Mouse (Mus musculus) spleen, adult 2 months (tissue): ENCODE results near the gene Mrc2. TPM values are rescaled to one million over a fixed set of nuclear protein-coding genes. Genes with fewer than 3 reads are reported as not detected.

ENCODE experiments used
- DNase-seq, 2 experiments: peaks; one replicate each; pipeline versions ENCODE4 v3.0.0 to v3.0.0-alpha.2; 2012 to 2021; ENCODE audit warnings: low spot score in 2 of 2, low read depth in 1 of 2
- H3K27ac ChIP-seq: fragments of 200-500 bp; 2 replicates; pipeline ENCODE4 v1.5.1; 2012; ENCODE audit warnings: low read length, inconsistent platforms; ENCODE audit not compliant: insufficient read depth
- H3K27me3 ChIP-seq: fragments of 200-500 bp; 2 replicates; pipeline ENCODE4 v1.6.1; 2012; ENCODE audit warnings: mild to moderate bottlenecking, moderate library complexity, low read length, inconsistent platforms; ENCODE audit not compliant: control insufficient read depth, insufficient read depth
- H3K36me3 ChIP-seq: fragments of 200-500 bp; 2 replicates; pipeline ENCODE4 v1.6.1; 2012; ENCODE audit warnings: mild to moderate bottlenecking, low read length, inconsistent platforms; ENCODE audit not compliant: control insufficient read depth, insufficient read depth
- H3K4me1 ChIP-seq: fragments of 200-500 bp; 2 replicates; pipeline ENCODE4 v1.6.1; 2011; ENCODE audit warnings: inconsistent platforms; ENCODE audit not compliant: control insufficient read depth, insufficient read depth, insufficient read length
- H3K4me3 ChIP-seq: fragments of 200-500 bp; 2 replicates; pipeline ENCODE4 v1.5.1; 2011; ENCODE audit warnings: mild to moderate bottlenecking, inconsistent platforms; ENCODE audit not compliant: insufficient read depth, insufficient read length; ENCODE audit errors: extremely low read depth
- CTCF ChIP-seq: fragments of 200-500 bp; IDR thresholded peaks from 2 replicates; pipeline ENCODE4 v1.5.1; 2011; ENCODE audit warnings: mild to moderate bottlenecking, inconsistent platforms; ENCODE audit not compliant: insufficient read depth, insufficient read length, insufficient replicate concordance; ENCODE audit errors: extremely low read depth
- POLR2A ChIP-seq: fragments of 200-500 bp; IDR thresholded peaks from 2 replicates; pipeline ENCODE4 v1.6.1; 2011; ENCODE audit warnings: low read depth, low read length, inconsistent platforms
- WGBS: fragments of 180-500 bp; shearing (Covaris S2); methylation state at CpG from one replicate; pipeline ENCODE4 v1.1.7; 2018; 5-methylcytosine and 5-hydroxymethylcytosine counted together
- polyA plus RNA-seq: library from polyadenylated mRNA; depleted of rRNA; stranded (reverse); fragments of >200 nt; gene quantifications from 2 replicates; pipeline ENCODE4 v1.2.3, GENCODE M21; 2012

Gene Mrc2
- polyA plus RNA-seq, 1 experiment = 5.9 TPM

GRCm38 (mm10) chr11:105261601-105262351, 30.7 kb upstream of the Mrc2 start:
- WGBS = 66% methylated on average over 4 of the region's 4 CpGs
- no peaks in the 10 kb centered on the region for H3K4me1 ChIP-seq
- H3K27me3 ChIP-seq = no peaks in the 10 kb centered on the region
- peaks cover 19% of the 10 kb centered on the region for H3K36me3 ChIP-seq
- H3K4me3 ChIP-seq = no peak overlapping the region
- H3K27ac ChIP-seq = no peak overlapping the region
- no peak for DNase-seq
- TF ChIP-seq POLR2A (no peak), CTCF (no peak)

GRCm38 (mm10) chr11:105264506-105264905, 27.9 kb upstream of the Mrc2 start:
- H3K27ac ChIP-seq = no peak overlapping the region
- TF ChIP-seq POLR2A (no peak), CTCF (no peak)
- H3K27me3 ChIP-seq = no peaks in the 10 kb centered on the region
- no peak overlapping the region for H3K4me3 ChIP-seq
- H3K4me1 ChIP-seq = no peaks in the 10 kb centered on the region
- DNase-seq = no peak
- H3K36me3 ChIP-seq = peaks cover 23% of the 10 kb centered on the region

GRCm38 (mm10) chr11:105264988-105265387, 27.5 kb upstream of the Mrc2 start:
- no peaks in the 10 kb centered on the region for H3K27me3 ChIP-seq
- no peak overlapping the region for H3K4me3 ChIP-seq
- TF ChIP-seq CTCF (no peak), POLR2A (no peak)
- H3K27ac ChIP-seq = no peak overlapping the region
- H3K36me3 ChIP-seq = peaks cover 22% of the 10 kb centered on the region
- DNase-seq = no peak
- whole genome bisulfite sequencing = 97% methylated on average over 3 of the region's 3 CpGs
- H3K4me1 ChIP-seq = no peaks in the 10 kb centered on the region

- peaks cover 22% of the 10 kb centered on the region for H3K36me3 ChIP-seq
- 36% methylated on average over 2 of the region's 2 CpGs for WGBS
These were observed 22.3 kb upstream of the Mrc2 start for GRCm38 (mm10) chr11:105270155-105270554.

GRCm38 (mm10) chr11:105280456-105280855, 12.0 kb upstream of the Mrc2 start:
- no peak for DNase-seq
- H3K36me3 ChIP-seq = peaks cover 35% of the 10 kb centered on the region
- no peaks in the 10 kb centered on the region for H3K4me1 ChIP-seq
- H3K27ac ChIP-seq = no peak overlapping the region
- no peaks in the 10 kb centered on the region for H3K27me3 ChIP-seq
- no peak overlapping the region for H3K4me3 ChIP-seq
- 98% methylated on average over 6 of the region's 6 CpGs for WGBS
- TF ChIP-seq POLR2A (no peak), CTCF (no peak)

More at GRCm38 (mm10) chr11:105270155-105270554, 22.3 kb upstream of the Mrc2 start:
- H3K27ac ChIP-seq = no peak overlapping the region
- no peaks in the 10 kb centered on the region for H3K27me3 ChIP-seq
- H3K4me1 ChIP-seq = no peaks in the 10 kb centered on the region
- H3K4me3 ChIP-seq = no peak overlapping the region
- DNase-seq = peak in 1 of 2 experiments; percentile 4
- no peak for TF ChIP-seq CTCF
- no peak for TF ChIP-seq POLR2A

- H3K36me3 ChIP-seq = peaks cover 32% of the 10 kb centered on the region
- WGBS = 96% methylated on average over 7 of the region's 7 CpGs
- no peaks in the 10 kb centered on the region for H3K4me1 ChIP-seq
- no peak overlapping the region for H3K27ac ChIP-seq
- H3K4me3 ChIP-seq = no peak overlapping the region
- TF ChIP-seq CTCF (no peak), POLR2A (no peak)
- DNase-seq = no peak
- H3K27me3 ChIP-seq = no peaks in the 10 kb centered on the region
These were observed 11.2 kb upstream of the Mrc2 start for GRCm38 (mm10) chr11:105281291-105281690.

GRCm38 (mm10) chr11:105281763-105282459, 10.5 kb upstream of the Mrc2 start:
- no peaks in the 10 kb centered on the region for H3K27me3 ChIP-seq
- 97% methylated on average over 12 of the region's 12 CpGs for WGBS
- H3K27ac ChIP-seq = no peak overlapping the region
- H3K4me1 ChIP-seq = no peaks in the 10 kb centered on the region
- no peak overlapping the region for H3K4me3 ChIP-seq
- H3K36me3 ChIP-seq = peaks cover 32% of the 10 kb centered on the region
- TF ChIP-seq CTCF = no peak
- TF ChIP-seq POLR2A = no peak
- DNase-seq = no peak
